Mouse (Mus musculus) embryo, embryonic 9.5 days (tissue): ENCODE data around the gene Gm19345.

ENCODE experiments used
- DNase-seq: peaks from one replicate; pipeline ENCODE4 v3.0.0-alpha.2; 2017; ENCODE audit errors: extremely low spot score

Gene Gm19345

GRCm38 (mm10) chr7:19851858-19852570 is at the start of gene Gm19345:
Gene Gm19345 (plus strand): TSS chr7:19852003.
- DNase-seq: peak; percentile 41

- peak; percentile 70 for DNase-seq
These were observed 48.8 kb upstream of the Gm19345 start for GRCm38 (mm10) chr7:19802995-19803394.

- DNase-seq: no peak
These were observed 45.3 kb upstream of the Gm19345 start for GRCm38 (mm10) chr7:19806356-19806969.

- DNase-seq: no peak
These were observed 42.4 kb upstream of the Gm19345 start for GRCm38 (mm10) chr7:19809369-19809768.

GRCm38 (mm10) chr7:19811114-19811513 is 40.7 kb upstream of the Gm19345 start:
- DNase-seq: peak; percentile 48

GRCm38 (mm10) chr7:19813161-19813560 is 38.6 kb upstream of the Gm19345 start:
- no peak for DNase-seq

- no peak for DNase-seq
These were observed 38.2 kb upstream of the Gm19345 start for GRCm38 (mm10) chr7:19813579-19814122.

- DNase-seq: no peak
These were observed 36.2 kb upstream of the Gm19345 start for GRCm38 (mm10) chr7:19815296-19816223.

GRCm38 (mm10) chr7:19816224-19816771 is 35.5 kb upstream of the Gm19345 start:
- DNase-seq: peak; percentile 75

GRCm38 (mm10) chr7:19817382-19818105 is 34.3 kb upstream of the Gm19345 start:
- peak; percentile 54 for DNase-seq

GRCm38 (mm10) chr7:19818440-19818839 is 33.4 kb upstream of the Gm19345 start:
- DNase-seq: no peak

GRCm38 (mm10) chr7:19818875-19819274 is 32.9 kb upstream of the Gm19345 start:
- no peak for DNase-seq

- DNase-seq: no peak
These were observed 31.3 kb upstream of the Gm19345 start for GRCm38 (mm10) chr7:19820347-19821048.

- no peak for DNase-seq
These were observed 30.2 kb upstream of the Gm19345 start for GRCm38 (mm10) chr7:19821633-19822032.

- DNase-seq: no peak
These were observed 29.6 kb upstream of the Gm19345 start for GRCm38 (mm10) chr7:19822193-19822592.

- DNase-seq: no peak
These were observed 29.2 kb upstream of the Gm19345 start, which contains the start of gene Bcl3 for GRCm38 (mm10) chr7:19822604-19823058. Gene Bcl3 (minus strand): TSS chr7:19822770.

- DNase-seq: no peak
These were observed 28.3 kb upstream of the Gm19345 start for GRCm38 (mm10) chr7:19823256-19824181.

- peak; percentile 83 for DNase-seq
These were observed 27.4 kb upstream of the Gm19345 start for GRCm38 (mm10) chr7:19824182-19824973.
